Mouse (Mus musculus): Measurements from ENCODE around the gene Aqp12. TPM values are rescaled to one million over a fixed set of nuclear protein-coding genes. Genes with fewer than 3 reads are reported as not detected.

Gene Aqp12
- total and polyA plus RNA-seq, 3 experiments: not detected

- Histone ChIP-seq H3K79me2 (replicated peaks; ENCODE audit: control insufficient read depth, extremely low read depth, insufficient read depth, poor library complexity, severe bottlenecking) (no peaks in the 10 kb centered on the region), H3K27ac (ENCODE audit: insufficient read depth, low read depth) (no peak overlapping the region), H3K9me3 (replicated peaks; ENCODE audit: low read length) (no peaks in the 10 kb centered on the region), H3K9ac (ENCODE audit: insufficient read depth, low read depth) (no peak overlapping the region), H3K4me2 (ENCODE audit: insufficient read depth, low read depth, poor library complexity, severe bottlenecking) (no peak overlapping the region), H3K4me3 (replicated peaks in 1 of 3; ENCODE audit: low read depth in 2 of 3, low read length in 2 of 3, poor library complexity in 1 of 3) (no peak overlapping the region), H3K36me3 (replicated peaks in 1 of 2; ENCODE audit: control insufficient read depth in 1 of 2, insufficient read depth in 1 of 2, low read length in 1 of 2) (peaks cover 0 to 10% of the 10 kb centered on the region in 2 experiments), H3K27me3 (replicated peaks) (no peaks in the 10 kb centered on the region), H3K4me1 (ENCODE audit: control insufficient read depth in 1 of 2, insufficient read depth in 2 of 2) (peaks cover 25 to 83% of the 10 kb centered on the region in 2 experiments)
- in situ Hi-C loops (cut with MboI; ENCODE audit: low pct_ligation_motif_present, low pct_unique_long_range_greater_than_20kb, low sequenced_read_pairs) (no loop called here), dilution Hi-C loops (cut with MboI; ENCODE audit: extremely low pct_ligation_motif_present, extremely low pct_unique_long_range_greater_than_20kb, low sequenced_read_pairs) (no loop called here)
- DNase-seq (ENCODE audit: extremely low read depth): no peak
- TF ChIP-seq E2F4 (IDR thresholded peaks at IDR 0.05; ENCODE audit: insufficient replicate concordance, low read depth, low read length): no peak
- TF ChIP-seq SMC3 (IDR thresholded peaks at IDR 0.05; ENCODE audit: low read depth, low read length): no peak
- no peak for TF ChIP-seq SIN3A (IDR thresholded peaks at IDR 0.05; ENCODE audit: low read length)
- no peak for TF ChIP-seq ZNF384 (IDR thresholded peaks at IDR 0.05; ENCODE audit: low read depth, low read length)
- TF ChIP-seq IRF4 (IDR thresholded peaks at IDR 0.05; ENCODE audit: low read depth, low read length): no peak
- TF ChIP-seq ELF1 (IDR thresholded peaks at IDR 0.05; ENCODE audit: low read depth, low read length): no peak
Measured at GRCm38 (mm10) chr1:92978645-92979044, 27.5 kb upstream of the Aqp12 start.

GRCm38 (mm10) chr1:92979073-92979602 lies 27.0 kb upstream of the Aqp12 start:
- dilution Hi-C loops (cut with MboI; ENCODE audit: extremely low pct_ligation_motif_present, extremely low pct_unique_long_range_greater_than_20kb, low sequenced_read_pairs): no loop called here
- no peak for TF ChIP-seq NRF1 (IDR thresholded peaks at IDR 0.05; ENCODE audit: low read depth, low read length)
- TF ChIP-seq GABPA (IDR thresholded peaks at IDR 0.05; ENCODE audit: insufficient replicate concordance, low read depth, low read length): no peak
- TF ChIP-seq USF2 (conservative IDR thresholded peaks at IDR 0.05; ENCODE audit: low read depth, low read length): no peak
- TF ChIP-seq SMC3 (IDR thresholded peaks at IDR 0.05; ENCODE audit: low read depth, low read length): no peak
- no peak for TF ChIP-seq JUND (conservative IDR thresholded peaks at IDR 0.05; ENCODE audit: low read depth, low read length)
- TF ChIP-seq EP300 (IDR thresholded peaks at IDR 0.05; ENCODE audit: low read length): no peak
- TF ChIP-seq HCFC1 (IDR thresholded peaks at IDR 0.05; ENCODE audit: low read depth, low read length): no peak
- TF ChIP-seq POLR2AphosphoS2 (IDR thresholded peaks at IDR 0.05; ENCODE audit: low read depth, low read length): no peak
- no peak for TF ChIP-seq CHD1 (IDR thresholded peaks at IDR 0.05; ENCODE audit: low read depth, low read length)
- no peak for DNase-seq (ENCODE audit: extremely low read depth)

More at GRCm38 (mm10) chr1:92979073-92979602, 27.0 kb upstream of the Aqp12 start:
- Histone ChIP-seq H3K27ac (ENCODE audit: insufficient read depth, low read depth) (no peak overlapping the region), H3K9ac (ENCODE audit: insufficient read depth, low read depth) (no peak overlapping the region), H3K36me3 (replicated peaks in 1 of 2; ENCODE audit: control insufficient read depth in 1 of 2, insufficient read depth in 1 of 2, low read length in 1 of 2) (peaks cover 0 to 10% of the 10 kb centered on the region in 2 experiments), H3K9me3 (replicated peaks; ENCODE audit: low read length) (no peaks in the 10 kb centered on the region), H3K79me2 (replicated peaks; ENCODE audit: control insufficient read depth, extremely low read depth, insufficient read depth, poor library complexity, severe bottlenecking) (no peaks in the 10 kb centered on the region), H3K4me1 (ENCODE audit: control insufficient read depth in 1 of 2, insufficient read depth in 2 of 2) (peaks cover 25 to 78% of the 10 kb centered on the region in 2 experiments), H3K4me2 (ENCODE audit: insufficient read depth, low read depth, poor library complexity, severe bottlenecking) (no peak overlapping the region), H3K27me3 (replicated peaks) (no peaks in the 10 kb centered on the region), H3K4me3 (replicated peaks in 1 of 3; ENCODE audit: low read depth in 2 of 3, low read length in 2 of 3, poor library complexity in 1 of 3) (no peak overlapping the region)
- in situ Hi-C loops (cut with MboI; ENCODE audit: low pct_ligation_motif_present, low pct_unique_long_range_greater_than_20kb, low sequenced_read_pairs): no loop called here

Measured in CH12.LX (cell line).